ENCODE assay signal across 8 mouse cellular contexts in the genomic region with DNA sequence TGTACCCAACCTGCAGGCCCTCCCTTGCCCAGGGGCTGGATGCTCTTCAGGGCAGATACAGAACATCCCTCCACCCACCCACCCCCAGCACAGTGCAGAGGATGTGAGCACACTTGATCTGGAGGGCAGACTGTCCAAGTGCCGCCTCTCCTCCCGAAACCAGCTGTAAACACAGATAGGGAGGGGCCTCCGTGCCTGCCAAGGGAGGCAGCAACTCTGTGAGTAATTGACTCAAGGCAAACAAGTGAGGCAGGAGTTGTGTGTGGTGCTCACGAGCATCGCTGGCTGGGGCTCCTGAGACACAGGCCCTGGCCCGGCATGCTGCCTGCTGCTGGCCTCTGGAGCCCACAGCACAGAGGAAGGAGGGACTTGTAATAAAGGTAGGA. TPM values are rescaled to one million over a fixed set of nuclear protein-coding genes. Genes with fewer than 3 reads are reported as not detected.
A peak's percentile ranks its signal among the peaks of the same experiment; 100 is the strongest.
DNase-seq lines count a peak whose midpoint lies in the region; ATAC-seq and TF ChIP-seq lines count a peak whose summit lies in the region.

No protein-coding gene starts in this region.

- H3K9ac ChIP-seq in hindbrain, embryonic 14.5 days, result no peak overlapping the region
- H3K9ac ChIP-seq in stomach, embryonic 15.5 days, result no peak overlapping the region

- no peaks in the 10 kb centered on the region for H3K27me3 ChIP-seq in hindbrain, embryonic 14.5 days (ENCODE audit: control insufficient read depth, insufficient read depth, low read length)
- no peaks in the 10 kb centered on the region for H3K27me3 ChIP-seq in stomach, embryonic 15.5 days (replicated peaks)

- WGBS in hindbrain, embryonic 14.5 days, result 54% methylated on average over 6 of the region's 6 CpGs
- WGBS in stomach, embryonic 15.5 days, result 0% methylated on average over 6 of the region's 6 CpGs

- DNase-seq in adrenal gland, postnatal 14 days, result peak; percentile 83
- peak; percentile 90 for DNase-seq in gastrocnemius, adult 2 months
- DNase-seq in hindbrain, embryonic 14.5 days (ENCODE audit: low spot score), result no peak
- DNase-seq in left cerebral cortex, postnatal 10 days (ENCODE audit: extremely low spot score in 1 of 2, low spot score in 2 of 2), result peak; percentile 36 to 79
- peak; percentile 80 to 91 for DNase-seq in lung, postnatal 4 days
- DNase-seq in frontal cortex, postnatal 36 days (ENCODE audit: low spot score in 2 of 2), result no peak

- H3K4me2 ChIP-seq in hindbrain, embryonic 14.5 days (replicated peaks), result no peak overlapping the region
- no peak overlapping the region for H3K4me2 ChIP-seq in stomach, embryonic 15.5 days

- H3K9me3 ChIP-seq in hindbrain, embryonic 14.5 days (ENCODE audit: control insufficient read depth, low read length), result no peaks in the 10 kb centered on the region
- H3K9me3 ChIP-seq in stomach, embryonic 15.5 days, result no peaks in the 10 kb centered on the region

- ATAC-seq in CD4-positive, CD25-positive, alpha-beta regulatory T cell, adult 4 months, result peak; percentile 10
- peak; percentile 49 for ATAC-seq in hindbrain, embryonic 14.5 days (ENCODE audit: low FRiP score)
- ATAC-seq in stomach, embryonic 15.5 days (ENCODE audit: insufficient read depth, low FRiP score, low read depth), result peak; percentile 84

- H3K4me3 ChIP-seq in gastrocnemius, adult 2 months, result peak overlapping the region; percentile 60
- no peak overlapping the region for H3K4me3 ChIP-seq in hindbrain, embryonic 14.5 days (replicated peaks; ENCODE audit: low read length)
- H3K4me3 ChIP-seq in stomach, embryonic 15.5 days (replicated peaks), result 0 out of 2 replicates have a peak overlapping the region, but pooled peaks have one; percentile 6

- no peak for TF ChIP-seq CTCF in gastrocnemius, adult 2 months (IDR thresholded peaks at IDR 0.05)

- peaks cover 21% of the 10 kb centered on the region for H3K4me1 ChIP-seq in hindbrain, embryonic 14.5 days (replicated peaks; ENCODE audit: control insufficient read depth, insufficient read depth, low read length)
- peaks cover 23% of the 10 kb centered on the region for H3K4me1 ChIP-seq in stomach, embryonic 15.5 days

- H3K27ac ChIP-seq in gastrocnemius, adult 2 months, result peak overlapping the region; percentile 94
- H3K27ac ChIP-seq in hindbrain, embryonic 14.5 days, result peak overlapping the region; percentile 62
- peak overlapping the region; percentile 69 for H3K27ac ChIP-seq in stomach, embryonic 15.5 days

- no peaks in the 10 kb centered on the region for H3K36me3 ChIP-seq in hindbrain, embryonic 14.5 days (replicated peaks; ENCODE audit: control insufficient read depth, insufficient read depth)
- H3K36me3 ChIP-seq in stomach, embryonic 15.5 days, result no peaks in the 10 kb centered on the region

- intact Hi-C loops in gastrocnemius, adult 2 months (cut with DNase I), result no loop called here
- intact Hi-C loops in left cerebral cortex, postnatal 10 days (cut with DNase I), result no loop called here

RNA-seq across cellular contexts. Expression of a gene that starts 12.2 kb away (rescaled TPM):
- polyA plus RNA-seq in CD4-positive, CD25-positive, alpha-beta regulatory T cell, adult 4 months (2017; shearing (Covaris generic)), result 10 to 100 TPM in 1 of 2 experiments, 1 to 10 TPM in 1; 8.1 to 11.3 TPM
- 12.1 and 14.8 TPM in 2 replicates for total RNA-seq in adrenal gland, postnatal 14 days (2021)
- total RNA-seq in gastrocnemius, adult 2 months (2021), result 10 to 100 TPM; 26.5 to 41.2 TPM
- polyA plus RNA-seq in hindbrain, embryonic 14.5 days (2014; fragmentation: Nextera tagmentation; extraction: Ambion mirVana), result 1.4 and 2.7 TPM in 2 replicates
- total RNA-seq in left cerebral cortex, postnatal 10 days (2021), result 1 to 10 TPM; 5.7 to 7.5 TPM
- polyA plus RNA-seq in stomach, embryonic 15.5 days (2015; fragmentation: Nextera tagmentation; extraction: Ambion mirVana), result 2.7 and 3.3 TPM in 2 replicates

RNA-seq across cellular contexts. Expression of a gene that starts 15.4 kb away (rescaled TPM):
- not detected for polyA plus RNA-seq in CD4-positive, CD25-positive, alpha-beta regulatory T cell, adult 4 months (2017; shearing (Covaris generic))
- total RNA-seq in adrenal gland, postnatal 14 days (2021), result 0.30 TPM in 2 replicates
- under 1 TPM; 0.15 to 0.33 TPM for total RNA-seq in gastrocnemius, adult 2 months (2021)
- 0.26 and 0.32 TPM in 2 replicates for polyA plus RNA-seq in hindbrain, embryonic 14.5 days (2014; fragmentation: Nextera tagmentation; extraction: Ambion mirVana)
- total RNA-seq in left cerebral cortex, postnatal 10 days (2021), result under 1 TPM; 0.24 to 0.28 TPM
- 0.72 and 1.1 TPM in 2 replicates for polyA plus RNA-seq in stomach, embryonic 15.5 days (2015; fragmentation: Nextera tagmentation; extraction: Ambion mirVana)

RNA-seq across cellular contexts. Expression of a gene that starts 33.3 kb away (rescaled TPM):
- not detected for polyA plus RNA-seq in CD4-positive, CD25-positive, alpha-beta regulatory T cell, adult 4 months (2017; shearing (Covaris generic))
- 4.6 and 6.3 TPM in 2 replicates for total RNA-seq in adrenal gland, postnatal 14 days (2021)
- total RNA-seq in gastrocnemius, adult 2 months (2021), result 1 to 10 TPM; 1.3 to 2.7 TPM
- polyA plus RNA-seq in hindbrain, embryonic 14.5 days (2014; fragmentation: Nextera tagmentation; extraction: Ambion mirVana), result 7.5 TPM in 2 replicates
- 1 to 10 TPM; 2.9 to 3.3 TPM for total RNA-seq in left cerebral cortex, postnatal 10 days (2021)
- polyA plus RNA-seq in stomach, embryonic 15.5 days (2015; fragmentation: Nextera tagmentation; extraction: Ambion mirVana), result 2.0 and 2.7 TPM in 2 replicates

RNA-seq across cellular contexts. Expression of a gene that starts 37.3 kb away (rescaled TPM):
- not detected for polyA plus RNA-seq in CD4-positive, CD25-positive, alpha-beta regulatory T cell, adult 4 months (2017; shearing (Covaris generic))
- not detected in 2 replicates for total RNA-seq in adrenal gland, postnatal 14 days (2021)
- total RNA-seq in gastrocnemius, adult 2 months (2021), result not detected
- polyA plus RNA-seq in hindbrain, embryonic 14.5 days (2014; fragmentation: Nextera tagmentation; extraction: Ambion mirVana), result not detected in 2 replicates
- not detected for total RNA-seq in left cerebral cortex, postnatal 10 days (2021)
- 8.5 and 11.6 TPM in 2 replicates for polyA plus RNA-seq in stomach, embryonic 15.5 days (2015; fragmentation: Nextera tagmentation; extraction: Ambion mirVana)

RNA-seq across cellular contexts. Expression of a gene that starts 38.5 kb away (rescaled TPM):
- 10 to 100 TPM; 49.9 to 52.2 TPM for polyA plus RNA-seq in CD4-positive, CD25-positive, alpha-beta regulatory T cell, adult 4 months (2017; shearing (Covaris generic))
- total RNA-seq in adrenal gland, postnatal 14 days (2021), result 68.3 and 74.0 TPM in 2 replicates
- total RNA-seq in gastrocnemius, adult 2 months (2021), result 10 to 100 TPM; 48.7 to 69.6 TPM
- 110 and 113 TPM in 2 replicates for polyA plus RNA-seq in hindbrain, embryonic 14.5 days (2014; fragmentation: Nextera tagmentation; extraction: Ambion mirVana)
- 10 to 100 TPM; 75.2 to 90.2 TPM for total RNA-seq in left cerebral cortex, postnatal 10 days (2021)
- polyA plus RNA-seq in stomach, embryonic 15.5 days (2015; fragmentation: Nextera tagmentation; extraction: Ambion mirVana), result 109 and 115 TPM in 2 replicates

Comparison
In these comparisons a context has a peak if more than half of its experiments do, and no peak if none do; other contexts are left out.
1. ATAC-seq: peak in every context shown above with its lines; median percentile 84 in stomach, embryonic 15.5 days; 49 in hindbrain, embryonic 14.5 days; 10 in CD4-positive, CD25-positive, alpha-beta regulatory T cell, adult 4 months.
2. DNase-seq: peak in adrenal gland, postnatal 14 days (single experiment), gastrocnemius, adult 2 months (single experiment), left cerebral cortex, postnatal 10 days (2 of 2) and lung, postnatal 4 days (2 of 2); none in hindbrain, embryonic 14.5 days (single experiment) and frontal cortex, postnatal 36 days (0 of 2).
3. Peak in every context shown above with its lines, with median percentiles within 50 percentile points of each other: H3K27ac ChIP-seq.